ENCODE assay signal across 24 mouse cellular contexts in the genomic region with DNA sequence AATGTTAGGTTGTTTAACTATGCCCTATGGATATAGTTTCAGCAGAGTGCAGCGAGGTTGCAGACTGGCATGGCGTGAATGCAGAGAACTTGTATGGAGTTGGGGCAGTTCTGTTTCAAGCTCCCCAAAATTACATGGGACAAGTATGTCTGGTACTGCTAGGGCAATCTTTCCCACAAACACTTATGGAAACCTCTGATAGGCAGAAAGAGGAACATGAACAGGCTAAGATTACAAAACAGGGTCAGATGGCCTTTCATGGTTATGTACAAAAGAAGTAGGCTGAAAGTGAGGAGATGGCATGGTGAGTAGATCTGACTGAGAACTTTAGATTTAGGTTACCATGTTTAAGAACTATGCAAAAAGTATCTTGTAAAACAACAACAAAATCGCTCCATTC.
"Had no signal": no experiment of that assay in that cellular context is flagged by ENCODE, and none has a peak within 500 bp of the region (broad histone marks: within the 10 kb centered on the region; RNA-seq: fewer than 3 reads in every experiment).

No protein-coding gene starts in this region.

- H3K27me3 ChIP-seq: intestine, embryonic 15.5 days; limb, embryonic 12.5 days; limb, embryonic 15.5 days; lung, embryonic 15.5 days; midbrain, embryonic 12.5 days; midbrain, embryonic 15.5 days; neural tube, embryonic 12.5 days; neural tube, embryonic 15.5 days; stomach, embryonic 15.5 days had no signal

- H3K9me3 ChIP-seq: intestine, embryonic 15.5 days; limb, embryonic 12.5 days; limb, embryonic 15.5 days; lung, embryonic 15.5 days; midbrain, embryonic 12.5 days; midbrain, embryonic 15.5 days; neural tube, embryonic 12.5 days; neural tube, embryonic 15.5 days; stomach, embryonic 15.5 days had no signal

- H3K4me1 ChIP-seq: intestine, embryonic 15.5 days; limb, embryonic 12.5 days; limb, embryonic 15.5 days; lung, embryonic 15.5 days; midbrain, embryonic 12.5 days; midbrain, embryonic 15.5 days; neural tube, embryonic 12.5 days; neural tube, embryonic 15.5 days; stomach, embryonic 15.5 days had no signal

- H3K27ac ChIP-seq: intestine, embryonic 15.5 days; layer of hippocampus, adult 2 months; limb, embryonic 12.5 days; limb, embryonic 15.5 days; liver, embryonic 14.5 days; lung, embryonic 15.5 days; midbrain, embryonic 12.5 days; midbrain, embryonic 15.5 days; neural tube, embryonic 12.5 days; neural tube, embryonic 15.5 days; stomach, embryonic 15.5 days had no signal

- H3K9ac ChIP-seq: intestine, embryonic 15.5 days; limb, embryonic 12.5 days; limb, embryonic 15.5 days; liver, embryonic 14.5 days; liver, postnatal 0 days; lung, embryonic 15.5 days; midbrain, embryonic 12.5 days; midbrain, embryonic 15.5 days; neural tube, embryonic 12.5 days; neural tube, embryonic 15.5 days; stomach, embryonic 15.5 days had no signal

- H3K4me3 ChIP-seq: intestine, embryonic 15.5 days; layer of hippocampus, adult 2 months; limb, embryonic 12.5 days; limb, embryonic 15.5 days; lung, embryonic 15.5 days; midbrain, embryonic 12.5 days; midbrain, embryonic 15.5 days; neural tube, embryonic 12.5 days; neural tube, embryonic 15.5 days; stomach, embryonic 15.5 days had no signal

- ATAC-seq: intestine, embryonic 15.5 days; liver, postnatal 0 days; midbrain, embryonic 15.5 days had no signal

- DNase-seq: kidney, adult 11 months; kidney, adult 8-10 months; kidney, postnatal 14 days; kidney, postnatal 4 days; layer of hippocampus, postnatal 36 days; left cerebral cortex, postnatal 4 days; liver, postnatal 0 days; lung, postnatal 14 days; right cerebral cortex, adult 18-20 months; right cerebral cortex, postnatal 14 days; right cerebral cortex, postnatal 4 days; thymus, postnatal 4 days had no signal

- H3K4me2 ChIP-seq: intestine, embryonic 15.5 days; limb, embryonic 12.5 days; limb, embryonic 15.5 days; liver, embryonic 11.5 days; lung, embryonic 15.5 days; midbrain, embryonic 12.5 days; midbrain, embryonic 15.5 days; neural tube, embryonic 12.5 days; neural tube, embryonic 15.5 days; stomach, embryonic 15.5 days had no signal
